Mouse (Mus musculus): Measurements from ENCODE around the gene Npepps. TPM values are rescaled to one million over a fixed set of nuclear protein-coding genes. Genes with fewer than 3 reads are reported as not detected.
A peak's percentile ranks its signal among the peaks of the same experiment; 100 is the strongest.

The Npepps gene
- polyA plus RNA-seq, 1 experiment from 2014 or later: 99.8 TPM

DNA sequence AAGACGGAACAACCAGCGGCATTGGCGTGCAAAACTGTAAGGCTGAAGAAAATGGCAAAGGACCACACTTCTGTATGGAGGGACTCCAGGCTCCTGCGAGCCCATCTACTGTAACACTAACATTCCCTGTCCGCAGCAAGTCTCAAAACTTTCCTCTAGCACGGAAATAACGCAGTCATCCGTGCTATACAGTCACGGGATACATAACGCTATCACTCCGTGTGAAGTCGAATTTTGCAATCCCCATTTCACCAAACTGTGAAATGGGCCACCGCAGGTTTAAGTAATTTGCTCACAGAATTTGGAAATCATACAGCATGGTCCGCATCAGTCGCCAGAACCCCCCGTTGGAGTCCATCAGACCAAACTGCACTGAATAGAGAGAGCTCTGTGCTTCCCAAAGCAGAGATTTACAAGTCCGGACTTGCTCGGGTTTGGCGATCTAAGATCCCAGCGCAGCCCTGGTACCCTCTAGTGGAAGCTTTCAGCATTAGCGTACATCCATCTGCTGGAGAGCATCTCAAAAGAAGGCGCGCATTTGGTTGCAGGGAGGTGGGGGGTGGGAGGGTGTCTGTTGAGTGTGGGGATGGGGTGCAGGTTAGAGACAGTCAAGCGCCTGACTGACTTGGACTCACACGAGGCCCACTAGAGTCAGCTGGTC, 29.6 kb upstream of the Npepps start:
- Histone ChIP-seq H3K4me2 (replicated peaks) (peak overlapping the region; percentile 76), H3K27ac (no peak overlapping the region), H3K36me3 (no peaks in the 10 kb centered on the region), H3K9me3 (no peaks in the 10 kb centered on the region), H3K4me3 (peak overlapping the region; percentile 39), H3K9ac (peak overlapping the region; percentile 44), H3K27me3 (no peaks in the 10 kb centered on the region), H3K4me1 (peaks cover 20% of the 10 kb centered on the region)
- ATAC-seq (ENCODE audit: insufficient number of reproducible peaks, insufficient read depth, low FRiP score, low TSS enrichment): peak; percentile 80
- WGBS: under 1% methylated on average over 25 of the region's 25 CpGs

DNA sequence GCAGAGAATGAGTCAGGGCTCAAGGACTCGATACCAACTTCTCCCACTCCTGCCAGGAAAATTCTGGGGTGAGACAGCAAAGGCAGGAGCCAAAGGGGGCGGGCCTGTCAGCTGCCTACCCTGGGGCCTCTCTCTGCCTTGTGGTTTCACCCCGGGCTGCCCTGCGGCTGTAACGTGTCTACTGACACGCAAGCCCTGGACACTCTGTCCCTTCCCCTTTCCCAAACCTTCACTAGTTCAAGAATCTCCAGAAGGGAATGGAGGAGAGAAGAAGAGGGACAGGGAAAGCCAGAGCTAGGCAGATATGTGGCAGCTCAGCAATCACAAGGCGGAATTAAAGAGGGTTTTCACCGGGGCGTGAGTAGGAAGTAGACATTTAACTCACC, 29.0 kb upstream of the Npepps start:
- 4% methylated on average over 9 of the region's 9 CpGs for WGBS

DNA sequence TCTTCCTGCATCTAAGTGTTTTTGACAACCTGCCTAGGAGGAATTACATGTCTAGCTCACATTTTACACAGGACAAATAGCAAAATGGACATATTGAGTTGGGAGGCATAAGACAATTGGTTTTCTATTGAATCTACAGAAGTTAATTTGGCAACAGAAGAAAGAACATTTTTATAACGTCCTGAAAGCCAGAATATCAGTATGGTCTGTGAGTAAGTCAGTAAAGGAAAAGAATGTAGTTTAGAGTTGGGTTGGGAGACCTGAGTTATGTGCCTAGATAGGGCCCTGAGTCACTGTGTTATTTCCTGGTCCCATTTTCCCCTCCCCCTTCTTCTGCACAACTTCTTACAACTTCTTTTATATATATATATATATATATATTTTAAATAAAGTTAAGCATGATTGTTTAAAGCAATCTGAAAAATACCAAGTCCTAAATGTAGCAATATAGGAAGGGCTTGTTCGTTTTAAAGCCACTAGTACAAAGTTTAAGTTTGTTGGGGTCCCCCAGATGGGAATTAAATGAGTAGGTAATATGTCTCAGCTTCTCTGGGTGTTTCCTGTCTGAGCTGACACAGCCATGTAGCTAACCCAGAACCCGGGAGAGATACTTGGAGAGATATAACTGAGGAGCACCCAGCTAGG, 28.5 kb upstream of the Npepps start:
- H3K27ac ChIP-seq: no peak overlapping the region
- H3K27me3 ChIP-seq: no peaks in the 10 kb centered on the region
- WGBS: 48% methylated on average over 3 of the region's 3 CpGs
- 0 out of 2 replicates have a peak overlapping the region, but pooled peaks have one; percentile 44 for H3K9ac ChIP-seq
- peak overlapping the region; percentile 76 for H3K4me2 ChIP-seq (replicated peaks)
- H3K4me3 ChIP-seq: peak overlapping the region; percentile 39
- H3K36me3 ChIP-seq: no peaks in the 10 kb centered on the region
- peaks cover 20% of the 10 kb centered on the region for H3K4me1 ChIP-seq
- H3K9me3 ChIP-seq: no peaks in the 10 kb centered on the region
- ATAC-seq (ENCODE audit: insufficient number of reproducible peaks, insufficient read depth, low FRiP score, low TSS enrichment): no peak

More for the DNA sequence above, 29.0 kb upstream of the Npepps start:
- H3K9me3 ChIP-seq: no peaks in the 10 kb centered on the region
- no peak overlapping the region for H3K27ac ChIP-seq
- H3K36me3 ChIP-seq: no peaks in the 10 kb centered on the region
- no peaks in the 10 kb centered on the region for H3K27me3 ChIP-seq
- no peak for ATAC-seq (ENCODE audit: insufficient number of reproducible peaks, insufficient read depth, low FRiP score, low TSS enrichment)
- peaks cover 20% of the 10 kb centered on the region for H3K4me1 ChIP-seq
- H3K4me3 ChIP-seq: peak overlapping the region; percentile 39
- H3K4me2 ChIP-seq (replicated peaks): peak overlapping the region; percentile 76
- peak overlapping the region; percentile 44 for H3K9ac ChIP-seq

DNA sequence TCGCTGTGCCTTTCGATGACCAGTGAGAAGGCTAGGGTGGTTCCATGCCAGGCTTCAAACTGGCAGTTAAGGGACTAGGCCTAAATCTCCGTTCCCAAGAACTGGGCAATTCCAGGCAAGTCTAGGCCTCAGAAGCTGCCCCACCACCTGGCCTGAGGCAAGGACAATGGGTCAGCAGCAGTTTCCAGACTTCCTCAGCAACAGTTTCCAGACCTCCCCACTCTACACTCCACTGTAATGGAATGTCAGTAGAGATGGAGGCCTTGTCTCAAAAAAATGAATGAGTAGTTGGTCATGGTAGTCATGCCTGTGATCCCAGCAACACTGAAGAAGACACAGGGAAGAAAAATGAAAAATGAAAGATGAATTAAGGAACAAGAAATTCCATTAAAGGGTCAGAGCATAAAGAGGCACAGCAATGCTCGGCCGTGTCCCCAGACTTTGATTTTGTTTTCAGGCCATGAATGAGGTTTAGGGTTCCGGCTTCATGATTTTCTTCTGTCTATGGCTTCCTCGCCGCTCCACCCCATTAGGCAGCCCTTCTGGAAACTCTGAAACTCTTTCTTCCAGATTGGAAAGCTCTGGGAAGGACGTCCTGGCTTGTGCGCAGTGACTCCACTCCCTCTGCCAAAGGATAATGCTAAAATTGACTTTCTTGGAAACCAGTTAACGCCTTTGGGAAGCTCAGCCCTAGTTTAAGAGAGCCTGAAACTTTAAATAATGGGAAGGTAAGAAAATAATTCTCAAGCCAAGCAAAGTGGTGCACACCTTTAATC, 27.0 kb upstream of the Npepps start:
- Histone ChIP-seq H3K9me3 (no peaks in the 10 kb centered on the region), H3K27me3 (no peaks in the 10 kb centered on the region), H3K9ac (no peak overlapping the region), H3K4me2 (replicated peaks) (no peak overlapping the region), H3K4me3 (no peak overlapping the region), H3K36me3 (no peaks in the 10 kb centered on the region), H3K27ac (no peak overlapping the region), H3K4me1 (peaks cover 20% of the 10 kb centered on the region)
- ATAC-seq (ENCODE audit: insufficient number of reproducible peaks, insufficient read depth, low FRiP score, low TSS enrichment): no peak
- 93% methylated on average over 11 of the region's 11 CpGs for WGBS

DNA sequence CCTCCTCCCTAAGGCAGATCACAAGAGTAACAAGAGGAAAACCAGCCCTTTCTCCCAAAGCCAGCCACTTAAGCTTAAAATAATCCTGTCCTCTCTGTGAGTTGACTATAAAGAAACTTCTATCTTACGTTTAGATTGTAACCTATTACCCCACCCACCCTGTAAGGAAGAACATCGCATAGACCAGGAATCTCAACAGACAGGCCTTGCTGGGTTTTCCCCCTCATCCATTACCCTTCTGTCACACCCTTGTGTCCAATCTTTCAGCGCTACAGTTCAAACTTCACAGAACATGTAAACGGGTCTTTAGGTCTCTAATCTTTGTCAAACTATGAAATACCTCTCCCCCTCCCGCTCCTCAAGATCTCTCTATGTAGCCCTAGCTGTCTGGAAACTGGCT, 24.2 kb upstream of the Npepps start:
- no peak overlapping the region for H3K4me2 ChIP-seq (replicated peaks)
- no peak overlapping the region for H3K27ac ChIP-seq
- H3K27me3 ChIP-seq: no peaks in the 10 kb centered on the region
- no peak overlapping the region for H3K4me3 ChIP-seq
- H3K4me1 ChIP-seq: peaks cover 5% of the 10 kb centered on the region
- 80% methylated on average over 5 of the region's 5 CpGs for WGBS
- no peaks in the 10 kb centered on the region for H3K36me3 ChIP-seq
- no peak overlapping the region for H3K9ac ChIP-seq
- H3K9me3 ChIP-seq: no peaks in the 10 kb centered on the region
- no peak for ATAC-seq (ENCODE audit: insufficient number of reproducible peaks, insufficient read depth, low FRiP score, low TSS enrichment)

DNA sequence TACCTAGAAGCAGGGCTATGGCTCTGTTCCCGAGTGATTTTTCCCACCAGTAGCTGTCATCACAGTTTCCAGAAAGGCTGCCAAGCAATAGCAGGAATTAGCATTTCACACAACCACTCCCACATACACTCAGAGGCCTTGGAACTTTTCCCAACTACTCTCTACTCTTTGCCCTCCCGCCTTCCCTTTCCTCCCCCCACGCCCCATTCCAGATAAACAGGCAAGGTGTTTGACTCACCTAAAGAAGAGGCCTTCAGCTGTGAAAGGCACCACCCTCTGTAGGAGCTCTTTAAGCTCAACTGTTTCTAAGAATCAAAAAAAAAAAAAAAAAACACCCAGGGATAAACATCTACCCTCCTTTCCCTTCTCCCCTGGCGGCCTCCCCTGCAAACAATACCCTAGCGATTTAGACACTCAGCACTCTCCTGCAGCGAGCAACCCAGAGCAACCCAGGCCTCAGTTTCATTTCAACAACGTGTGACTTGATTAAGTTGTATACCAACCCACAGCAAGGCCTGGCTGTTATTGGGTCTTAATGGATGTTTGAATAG, 21.9 kb upstream of the Npepps start:
- no peak for ATAC-seq (ENCODE audit: insufficient number of reproducible peaks, insufficient read depth, low FRiP score, low TSS enrichment)
- WGBS: 35% methylated on average over 7 of the region's 7 CpGs
- Histone ChIP-seq H3K4me1 (no peaks in the 10 kb centered on the region), H3K4me2 (replicated peaks) (no peak overlapping the region), H3K9me3 (no peaks in the 10 kb centered on the region), H3K27ac (no peak overlapping the region), H3K36me3 (no peaks in the 10 kb centered on the region), H3K9ac (no peak overlapping the region), H3K4me3 (no peak overlapping the region), H3K27me3 (no peaks in the 10 kb centered on the region)

DNA sequence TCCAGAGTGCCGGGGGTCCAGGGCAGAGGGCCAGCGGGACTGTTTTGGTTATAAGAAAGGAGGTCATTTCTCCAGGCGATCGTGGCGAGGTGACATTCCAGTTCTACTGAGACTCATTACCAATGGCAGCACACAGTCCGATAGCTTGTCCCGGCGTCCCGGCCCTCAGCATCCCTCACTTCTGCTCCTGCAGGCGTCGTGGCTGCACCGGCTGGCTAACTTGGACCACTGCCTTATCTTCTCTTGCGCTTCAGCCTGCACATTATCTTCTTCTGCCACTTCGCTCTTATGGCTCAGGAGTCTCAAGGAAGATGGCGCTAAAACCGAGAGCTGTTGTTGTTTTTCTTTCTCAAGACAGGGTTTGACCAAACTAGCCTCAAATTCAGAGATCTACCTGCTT, 21.0 kb upstream of the Npepps start:
- no peak overlapping the region for H3K27ac ChIP-seq
- no peak overlapping the region for H3K4me3 ChIP-seq
- H3K4me2 ChIP-seq (replicated peaks): no peak overlapping the region
- no peaks in the 10 kb centered on the region for H3K36me3 ChIP-seq
- no peak overlapping the region for H3K9ac ChIP-seq
- H3K27me3 ChIP-seq: no peaks in the 10 kb centered on the region
- no peak for ATAC-seq (ENCODE audit: insufficient number of reproducible peaks, insufficient read depth, low FRiP score, low TSS enrichment)
- no peaks in the 10 kb centered on the region for H3K9me3 ChIP-seq
- WGBS: 88% methylated on average over 16 of the region's 16 CpGs
- no peaks in the 10 kb centered on the region for H3K4me1 ChIP-seq

DNA sequence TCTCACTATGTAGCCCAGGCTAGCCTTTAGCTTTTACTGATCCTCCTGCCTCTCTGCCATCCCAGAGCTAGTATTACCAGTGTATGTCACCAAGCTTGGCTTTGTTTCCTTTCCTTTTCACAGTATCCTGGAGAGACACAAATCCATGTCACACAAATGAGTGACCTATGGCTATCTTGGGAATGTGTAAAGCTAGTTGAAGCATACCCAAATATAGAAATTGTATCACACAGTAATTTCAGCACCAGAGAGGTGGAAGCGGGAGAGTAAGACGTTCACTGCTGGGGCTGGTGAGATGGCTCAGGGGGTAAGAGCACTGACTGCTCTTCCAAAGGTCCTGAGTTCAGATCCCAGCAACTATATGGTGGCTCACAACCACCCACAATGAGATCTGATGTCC, 19.5 kb upstream of the Npepps start:
- no peaks in the 10 kb centered on the region for H3K9me3 ChIP-seq
- WGBS: 86% methylated on average over 2 of the region's 2 CpGs
- H3K27ac ChIP-seq: no peak overlapping the region
- H3K27me3 ChIP-seq: no peaks in the 10 kb centered on the region
- H3K4me2 ChIP-seq (replicated peaks): no peak overlapping the region
- no peaks in the 10 kb centered on the region for H3K4me1 ChIP-seq
- no peak overlapping the region for H3K9ac ChIP-seq
- ATAC-seq (ENCODE audit: insufficient number of reproducible peaks, insufficient read depth, low FRiP score, low TSS enrichment): no peak
- no peaks in the 10 kb centered on the region for H3K36me3 ChIP-seq
- no peak overlapping the region for H3K4me3 ChIP-seq

DNA sequence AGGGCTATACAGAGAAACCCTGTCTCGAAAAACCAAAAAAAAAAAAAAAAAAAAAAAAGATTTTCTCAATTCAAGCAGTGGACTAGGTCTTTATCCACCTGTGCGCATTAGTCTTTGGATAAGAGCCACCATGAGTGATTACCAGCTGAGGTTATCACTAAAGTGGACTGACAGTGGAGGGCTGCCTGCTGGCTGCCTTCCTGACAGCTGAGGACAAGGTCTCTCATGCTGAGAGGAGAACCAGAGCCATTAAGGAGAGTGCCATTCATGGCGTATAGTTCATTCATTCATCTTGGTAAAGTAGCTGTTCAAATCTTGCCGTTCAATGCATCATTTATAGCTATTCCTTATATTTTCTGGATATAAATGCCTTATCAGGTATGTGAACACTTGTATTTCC, 16.1 kb upstream of the Npepps start:
- no peak overlapping the region for H3K4me2 ChIP-seq (replicated peaks)
- WGBS: 91% methylated on average over 3 of the region's 4 CpGs
- no peak for ATAC-seq (ENCODE audit: insufficient number of reproducible peaks, insufficient read depth, low FRiP score, low TSS enrichment)
- no peaks in the 10 kb centered on the region for H3K27me3 ChIP-seq
- no peaks in the 10 kb centered on the region for H3K36me3 ChIP-seq
- H3K9ac ChIP-seq: no peak overlapping the region
- no peak overlapping the region for H3K27ac ChIP-seq
- H3K9me3 ChIP-seq: no peaks in the 10 kb centered on the region
- H3K4me1 ChIP-seq: no peaks in the 10 kb centered on the region
- no peak overlapping the region for H3K4me3 ChIP-seq

DNA sequence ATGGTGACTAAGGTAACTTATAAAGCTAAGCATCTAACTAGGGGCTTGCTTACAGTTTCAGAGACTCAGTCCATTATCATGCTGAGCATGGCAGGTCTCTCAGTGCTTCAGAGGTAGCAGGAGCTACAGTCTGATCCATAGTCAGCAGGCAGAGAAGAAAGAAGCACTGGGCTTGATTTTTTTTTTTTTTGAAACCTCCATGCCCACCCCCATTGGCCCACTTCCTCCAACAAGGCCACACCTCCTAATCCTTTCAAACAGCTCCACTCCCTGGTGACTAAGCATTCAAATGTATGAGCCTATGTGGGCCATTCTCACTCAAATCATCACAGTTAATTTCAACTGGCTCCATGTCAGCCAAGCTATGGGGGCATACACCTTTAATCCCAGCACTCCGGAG, 12.3 kb upstream of the Npepps start:
- 100% methylated on average over 1 of the region's 1 CpGs for WGBS
- no peak for ATAC-seq (ENCODE audit: insufficient number of reproducible peaks, insufficient read depth, low FRiP score, low TSS enrichment)
- no peak overlapping the region for H3K4me2 ChIP-seq (replicated peaks)
- H3K27me3 ChIP-seq: no peaks in the 10 kb centered on the region
- H3K4me1 ChIP-seq: peaks cover 5% of the 10 kb centered on the region; the same call in 1 of the 2 replicates
- H3K27ac ChIP-seq: no peak overlapping the region
- no peak overlapping the region for H3K9ac ChIP-seq
- H3K4me3 ChIP-seq: no peak overlapping the region
- H3K36me3 ChIP-seq: no peaks in the 10 kb centered on the region
- no peaks in the 10 kb centered on the region for H3K9me3 ChIP-seq

DNA sequence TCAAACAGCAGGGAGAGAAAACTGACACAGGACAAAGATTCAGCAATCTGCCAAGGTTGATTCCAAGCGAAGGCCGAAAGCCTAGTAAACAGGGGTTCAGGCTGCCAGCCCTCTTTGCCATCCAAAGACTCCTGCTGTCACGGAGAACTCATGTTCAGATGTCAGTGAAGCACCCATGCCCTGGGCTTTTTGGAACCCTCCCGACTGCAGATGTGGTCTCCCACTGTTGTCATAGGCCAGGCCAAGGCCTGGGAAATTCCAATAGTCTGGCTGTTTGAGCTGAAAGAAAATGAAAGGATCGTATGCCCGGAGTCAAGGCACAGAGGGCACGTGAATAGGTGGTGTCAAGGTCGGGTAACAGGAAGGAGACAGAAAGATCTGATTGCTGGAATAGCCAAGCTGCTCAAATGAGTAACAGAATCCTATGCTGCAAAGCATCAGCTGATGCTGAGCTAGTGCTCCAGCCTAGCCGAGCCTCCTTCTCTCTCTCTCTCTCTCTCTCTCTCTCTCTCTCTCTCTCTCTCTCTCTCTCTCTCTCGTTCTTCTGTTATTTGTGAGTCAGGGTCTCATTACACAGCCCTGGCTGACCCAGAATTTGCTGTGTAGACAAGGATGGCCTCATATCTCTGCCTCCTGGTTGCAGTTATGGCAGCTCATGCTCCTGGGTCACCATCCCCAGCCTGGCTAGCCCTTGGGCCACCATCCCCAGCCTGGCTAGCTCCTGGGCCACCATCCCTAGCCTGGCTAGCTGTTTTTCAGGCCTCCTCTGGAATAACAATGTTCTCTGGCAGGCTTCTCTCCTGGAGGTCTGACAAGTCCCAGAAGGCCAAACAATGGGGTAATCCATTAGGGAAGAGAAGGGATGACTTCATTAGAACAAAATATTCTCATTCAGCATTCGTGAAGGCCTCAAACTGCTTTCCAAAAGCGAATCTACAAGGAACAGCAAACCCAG, 9.1 kb upstream of the Npepps start:
- peaks cover 8% of the 10 kb centered on the region; the same call in 1 of the 2 replicates for H3K4me1 ChIP-seq
- H3K9me3 ChIP-seq: no peaks in the 10 kb centered on the region
- WGBS: 34% methylated on average over 12 of the region's 12 CpGs
- no peak overlapping the region for H3K4me3 ChIP-seq
- no peaks in the 10 kb centered on the region for H3K27me3 ChIP-seq
- no peak overlapping the region for H3K9ac ChIP-seq
- ATAC-seq (ENCODE audit: insufficient number of reproducible peaks, insufficient read depth, low FRiP score, low TSS enrichment): no peak
- no peaks in the 10 kb centered on the region for H3K36me3 ChIP-seq
- 0 out of 2 replicates have a peak overlapping the region, but pooled peaks have one; percentile 3 for H3K27ac ChIP-seq
- H3K4me2 ChIP-seq (replicated peaks): no peak overlapping the region
